Mouse (Mus musculus): ENCODE data around the gene Vps26c.

GRCm38 (mm10) chr16:94525955-94526343 lies 681 bp downstream of the Vps26c start:
- TF ChIP-seq CTCF (conservative IDR thresholded peaks at IDR 0.05; ENCODE audit: low read length) (no peak), NANOG (IDR thresholded peaks at IDR 0.05; ENCODE audit: borderline replicate concordance, low read length) (no peak), POU5F1 (IDR thresholded peaks at IDR 0.05; ENCODE audit: borderline replicate concordance, low read length) (no peak)

Measured in E14TG2a.4 (cell line).